Mouse (Mus musculus): ENCODE measurements around the gene Asl. TPM values are rescaled to one million over a fixed set of nuclear protein-coding genes. Genes with fewer than 3 reads are reported as not detected.

Asl gene
- polyA plus RNA-seq, 1 experiment from 2014 or later = 291 TPM

DNA sequence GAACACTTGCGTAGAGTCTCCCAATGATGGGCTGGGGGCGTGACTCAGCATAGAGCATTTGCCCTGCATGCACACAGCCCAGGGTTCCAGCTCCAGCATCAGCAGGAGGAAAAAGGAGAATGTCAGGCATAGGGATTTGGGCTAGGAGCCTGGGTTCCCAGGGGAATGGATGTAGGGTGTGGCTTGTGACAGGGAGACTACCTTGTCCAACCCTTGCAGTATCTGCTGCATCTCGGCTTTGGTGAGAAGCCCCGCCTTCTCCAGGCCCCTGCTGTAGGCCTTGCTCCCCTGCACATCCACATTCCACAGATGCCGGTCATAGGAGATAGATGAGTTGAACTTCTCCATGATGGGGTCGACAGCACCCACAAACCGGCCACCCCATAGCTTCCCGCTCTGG is 9.6 kb downstream of the Asl start:
- no peaks in the 10 kb centered on the region for H3K27me3 ChIP-seq (ENCODE audit: insufficient read depth, low read length)
- WGBS (ENCODE audit: insufficient replicate concordance) = 76% methylated on average over 8 of the region's 8 CpGs
- H3K4me2 ChIP-seq (ENCODE audit: low read depth, low read length) = no peak overlapping the region
- TF ChIP-seq CTCF (IDR thresholded peaks at IDR 0.05; ENCODE audit: low read depth) (no peak), EP300 (IDR thresholded peaks at IDR 0.05; ENCODE audit: low read depth) (no peak)
- DNase-seq (no peak), ATAC-seq (no peak)
- peaks cover 46% of the 10 kb centered on the region for H3K36me3 ChIP-seq (replicated peaks; ENCODE audit: insufficient read depth, low read length)
- no peak overlapping the region for H3K9ac ChIP-seq (replicated peaks)
- H3K27ac ChIP-seq (ENCODE audit: low read depth) = no peak overlapping the region
- H3K9me3 ChIP-seq (ENCODE audit: low read length) = no peaks in the 10 kb centered on the region
- peaks cover 3% of the 10 kb centered on the region; the same call in 1 of the 2 replicates for H3K4me1 ChIP-seq (ENCODE audit: insufficient read depth)
- H3K4me3 ChIP-seq (ENCODE audit: low read depth, low read length) = no peak overlapping the region

DNA sequence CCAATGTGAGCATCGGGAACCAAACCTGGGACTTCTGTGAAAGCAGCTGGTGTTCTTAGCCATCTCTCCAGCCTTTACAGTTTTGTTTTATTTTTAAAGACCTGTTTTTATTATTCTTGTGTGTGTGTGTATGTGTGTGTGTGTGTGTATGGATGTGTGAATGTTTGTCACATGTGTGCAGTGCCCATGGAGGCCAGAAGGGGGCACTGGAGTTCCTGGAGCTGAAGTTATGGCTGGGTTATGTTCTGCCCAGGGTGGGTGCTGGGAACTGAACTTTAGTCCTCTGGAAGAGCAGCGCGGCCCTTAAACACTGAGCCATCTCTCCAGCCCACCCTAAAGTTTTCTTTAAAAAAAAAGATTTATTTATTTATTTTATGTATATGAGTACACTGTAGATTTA is 13.9 kb downstream of the Asl start:
- Histone ChIP-seq H3K9me3 (ENCODE audit: low read length) (peaks cover 9% of the 10 kb centered on the region), H3K27me3 (ENCODE audit: insufficient read depth, low read length) (no peaks in the 10 kb centered on the region), H3K4me3 (ENCODE audit: low read depth, low read length) (no peak overlapping the region), H3K4me1 (ENCODE audit: insufficient read depth) (no peaks in the 10 kb centered on the region), H3K4me2 (ENCODE audit: low read depth, low read length) (no peak overlapping the region), H3K36me3 (replicated peaks; ENCODE audit: insufficient read depth, low read length) (peaks cover 81% of the 10 kb centered on the region), H3K27ac (ENCODE audit: low read depth) (no peak overlapping the region), H3K9ac (replicated peaks) (no peak overlapping the region)
- DNase-seq (no peak), ATAC-seq (no peak)
- 90% methylated on average over 3 of the region's 3 CpGs for WGBS (ENCODE audit: insufficient replicate concordance)
- TF ChIP-seq EP300 (IDR thresholded peaks at IDR 0.05; ENCODE audit: low read depth) = no peak
- peak; percentile 42 for TF ChIP-seq CTCF (IDR thresholded peaks at IDR 0.05; ENCODE audit: low read depth)

DNA sequence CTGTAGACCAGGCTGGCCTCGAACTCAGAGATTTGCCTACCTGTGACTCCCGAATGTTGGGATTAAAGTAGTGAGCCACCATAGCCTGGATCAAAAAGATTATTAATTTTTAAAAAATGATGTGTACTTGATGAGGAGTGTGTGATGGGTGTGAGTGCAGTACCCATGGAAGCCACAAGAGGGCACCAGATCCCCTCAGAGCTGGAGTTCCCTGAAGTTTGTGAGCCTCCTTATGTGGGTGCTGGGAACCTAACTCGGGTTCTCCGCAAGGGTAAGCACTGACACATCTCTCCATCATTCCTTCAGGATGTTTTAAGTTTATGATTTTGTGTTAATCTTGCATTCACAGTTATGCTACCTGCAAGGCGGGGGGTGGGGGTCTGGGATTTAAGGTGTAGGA is 18.1 kb downstream of the Asl start:
- WGBS (ENCODE audit: insufficient replicate concordance) = 84% methylated on average over 5 of the region's 5 CpGs
- no peak for DNase-seq
- Histone ChIP-seq H3K9ac (replicated peaks) (no peak overlapping the region), H3K27ac (ENCODE audit: low read depth) (no peak overlapping the region), H3K9me3 (ENCODE audit: low read length) (peaks cover 9% of the 10 kb centered on the region), H3K27me3 (ENCODE audit: insufficient read depth, low read length) (no peaks in the 10 kb centered on the region), H3K4me2 (ENCODE audit: low read depth, low read length) (no peak overlapping the region), H3K4me3 (ENCODE audit: low read depth, low read length) (no peak overlapping the region), H3K4me1 (ENCODE audit: insufficient read depth) (no peaks in the 10 kb centered on the region), H3K36me3 (replicated peaks; ENCODE audit: insufficient read depth, low read length) (peaks cover 47% of the 10 kb centered on the region)
- no peak for ATAC-seq
- TF ChIP-seq EP300 (IDR thresholded peaks at IDR 0.05; ENCODE audit: low read depth) = no peak
- peak; percentile 67 for TF ChIP-seq CTCF (IDR thresholded peaks at IDR 0.05; ENCODE audit: low read depth)

DNA sequence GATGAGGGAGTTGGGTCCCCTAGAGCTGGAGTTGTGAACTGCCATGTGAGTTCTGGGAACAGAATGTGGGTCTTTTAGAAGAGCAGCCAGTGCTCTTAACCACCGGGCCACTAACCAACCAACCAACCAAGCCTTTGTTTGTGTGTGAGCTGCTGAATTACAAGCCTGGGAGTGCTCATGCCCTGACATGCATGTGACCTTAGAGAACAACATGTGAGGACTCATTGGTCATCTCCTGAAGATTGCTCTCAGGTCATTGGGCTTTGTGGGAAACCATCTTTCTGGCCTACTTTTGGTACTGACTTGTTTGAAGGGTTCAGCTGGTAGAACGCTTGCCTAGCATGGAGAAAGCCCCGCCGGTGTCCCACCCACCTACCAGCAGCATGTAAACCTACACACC is 19.3 kb downstream of the Asl start:
- peaks cover 38% of the 10 kb centered on the region for H3K36me3 ChIP-seq (replicated peaks; ENCODE audit: insufficient read depth, low read length)
- DNase-seq (no peak), ATAC-seq (peak; percentile 52)
- no peak; the same call in 1 of the 2 replicates for TF ChIP-seq CTCF (IDR thresholded peaks at IDR 0.05; ENCODE audit: low read depth)
- 0 out of 2 replicates have a peak, but pooled peaks have one; percentile 4 for TF ChIP-seq EP300 (IDR thresholded peaks at IDR 0.05; ENCODE audit: low read depth)
- peaks cover 9% of the 10 kb centered on the region for H3K9me3 ChIP-seq (ENCODE audit: low read length)
- H3K4me2 ChIP-seq (ENCODE audit: low read depth, low read length) = no peak overlapping the region
- WGBS (ENCODE audit: insufficient replicate concordance) = 99% methylated on average over 4 of the region's 4 CpGs
- H3K4me1 ChIP-seq (ENCODE audit: insufficient read depth) = no peaks in the 10 kb centered on the region
- H3K4me3 ChIP-seq (ENCODE audit: low read depth, low read length) = no peak overlapping the region
- H3K9ac ChIP-seq (replicated peaks) = no peak overlapping the region
- no peak overlapping the region for H3K27ac ChIP-seq (ENCODE audit: low read depth)
- H3K27me3 ChIP-seq (ENCODE audit: insufficient read depth, low read length) = no peaks in the 10 kb centered on the region

DNA sequence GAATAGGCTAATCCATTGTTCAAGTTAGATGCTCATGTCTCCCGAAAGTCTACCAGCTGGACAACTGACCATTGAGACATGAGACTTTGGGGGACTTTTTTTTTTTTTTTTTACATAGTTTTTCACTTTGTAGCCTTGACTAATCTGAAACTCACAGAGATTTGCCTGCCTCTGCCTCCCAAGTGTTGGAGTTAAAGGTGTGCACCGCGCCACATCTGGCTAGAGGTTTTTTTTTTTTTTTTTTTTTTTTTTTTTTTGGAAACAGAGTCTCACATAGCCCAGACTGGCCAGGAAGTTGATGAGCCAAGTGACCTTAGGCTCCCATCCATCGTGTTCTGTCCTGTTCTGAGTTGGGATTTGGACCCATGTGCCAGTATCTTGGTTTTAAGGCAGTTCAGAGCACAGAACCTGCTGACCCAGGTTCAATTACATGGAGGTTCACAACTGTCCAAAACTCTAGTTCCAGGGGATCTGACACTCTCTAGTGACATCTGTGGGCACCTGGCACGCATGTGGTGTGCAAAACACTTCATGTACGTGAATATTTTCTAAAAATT is 20.9 kb downstream of the Asl start:
- Histone ChIP-seq H3K4me1 (ENCODE audit: insufficient read depth) (peaks cover 5% of the 10 kb centered on the region), H3K9me3 (ENCODE audit: low read length) (peaks cover 9% of the 10 kb centered on the region), H3K27ac (ENCODE audit: low read depth) (no peak overlapping the region), H3K4me2 (ENCODE audit: low read depth, low read length) (no peak overlapping the region), H3K4me3 (ENCODE audit: low read depth, low read length) (no peak overlapping the region), H3K27me3 (ENCODE audit: insufficient read depth, low read length) (no peaks in the 10 kb centered on the region), H3K36me3 (replicated peaks; ENCODE audit: insufficient read depth, low read length) (peaks cover 23% of the 10 kb centered on the region), H3K9ac (replicated peaks) (no peak overlapping the region)
- WGBS (ENCODE audit: insufficient replicate concordance) = 79% methylated on average over 6 of the region's 6 CpGs
- TF ChIP-seq EP300 (IDR thresholded peaks at IDR 0.05; ENCODE audit: low read depth) = no peak
- no peak for TF ChIP-seq CTCF (IDR thresholded peaks at IDR 0.05; ENCODE audit: low read depth)
- ATAC-seq (no peak), DNase-seq (no peak)

DNA sequence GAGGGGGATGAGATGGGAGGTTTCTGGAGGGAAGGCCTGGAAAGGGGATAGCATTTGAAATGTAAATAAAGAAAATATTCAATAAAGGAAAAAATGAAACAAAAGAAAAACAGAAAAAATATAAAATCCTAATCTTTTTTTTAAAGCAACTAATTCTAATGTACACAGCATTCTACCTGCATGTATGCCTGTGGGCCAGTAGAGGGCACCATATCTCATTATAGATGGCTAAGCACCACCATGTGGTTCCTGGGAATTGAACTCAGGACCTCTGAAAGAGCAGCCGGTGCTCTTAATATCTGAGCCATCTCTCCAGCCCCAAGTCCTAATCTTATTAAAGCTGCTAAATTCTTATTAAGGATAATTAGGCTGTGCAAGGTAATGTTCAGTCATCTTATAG is 21.7 kb downstream of the Asl start:
- WGBS (ENCODE audit: insufficient replicate concordance) = 85% methylated on average over 1 of the region's 1 CpGs
- Histone ChIP-seq H3K4me1 (ENCODE audit: insufficient read depth) (peaks cover 7% of the 10 kb centered on the region), H3K36me3 (replicated peaks; ENCODE audit: insufficient read depth, low read length) (peaks cover 15% of the 10 kb centered on the region), H3K9ac (replicated peaks) (no peak overlapping the region), H3K9me3 (ENCODE audit: low read length) (peaks cover 9% of the 10 kb centered on the region), H3K27ac (ENCODE audit: low read depth) (no peak overlapping the region), H3K27me3 (ENCODE audit: insufficient read depth, low read length) (no peaks in the 10 kb centered on the region), H3K4me3 (ENCODE audit: low read depth, low read length) (no peak overlapping the region), H3K4me2 (ENCODE audit: low read depth, low read length) (no peak overlapping the region)
- ATAC-seq = no peak
- no peak for DNase-seq
- TF ChIP-seq EP300 (IDR thresholded peaks at IDR 0.05; ENCODE audit: low read depth) (no peak), CTCF (IDR thresholded peaks at IDR 0.05; ENCODE audit: low read depth) (peak; percentile 65)

All from liver, postnatal 0 days (tissue).